Mouse (Mus musculus) myocyte (in vitro differentiated cells): ENCODE results near the gene Fgd1.

Experiments used
- CEBPB ChIP-seq: IDR thresholded peaks from 2 replicates; pipeline ENCODE4 v1.6.1; 2011; ENCODE audit warnings: mild to moderate bottlenecking, moderate library complexity; ENCODE audit not compliant: poor library complexity, insufficient read depth, severe bottlenecking
- E2F4 ChIP-seq: IDR thresholded peaks from one replicate; pipeline ENCODE4 v1.6.1; 2011; ENCODE audit warnings: mild to moderate bottlenecking, control low read depth, moderate library complexity; ENCODE audit not compliant: insufficient read depth
- MAX ChIP-seq: IDR thresholded peaks from one replicate; pipeline ENCODE4 v1.6.1; 2011; ENCODE audit warnings: low read depth, mild to moderate bottlenecking, control low read depth
- MYOD1 ChIP-seq, 3 experiments: IDR thresholded peaks; one replicate each; pipeline ENCODE4 v1.6.1; 2011; ENCODE audit warnings: control low read depth in 2 of 3, low read depth in 2 of 3, mild to moderate bottlenecking in 2 of 3, moderate library complexity in 1 of 3; ENCODE audit not compliant: insufficient read length in 2 of 3, control insufficient read depth in 1 of 3
- MYOG ChIP-seq, 3 experiments: IDR thresholded peaks; one replicate each; pipeline ENCODE4 v1.6.1; 2011; ENCODE audit warnings: control low read depth in 2 of 3, low read depth in 2 of 3, mild to moderate bottlenecking in 2 of 3; ENCODE audit not compliant: insufficient read length in 2 of 3, control insufficient read depth in 1 of 3, insufficient read depth in 1 of 3
- POLR2A ChIP-seq: IDR thresholded peaks from one replicate; pipeline ENCODE4 v1.6.1; 2011; ENCODE audit warnings: low read depth, mild to moderate bottlenecking, control low read depth, moderate library complexity; ENCODE audit not compliant: insufficient read length
- POLR2AphosphoS2 ChIP-seq: IDR thresholded peaks from one replicate; pipeline ENCODE4 v1.6.1; 2011; ENCODE audit warnings: low read depth, control low read depth; ENCODE audit not compliant: insufficient read length
- REST ChIP-seq: IDR thresholded peaks from one replicate; pipeline ENCODE4 v1.6.1; 2011; ENCODE audit warnings: mild to moderate bottlenecking, control low read depth, moderate library complexity; ENCODE audit not compliant: insufficient read depth, insufficient read length
- SRF ChIP-seq: IDR thresholded peaks from one replicate; pipeline ENCODE4 v1.6.1; 2011; ENCODE audit warnings: low read depth; ENCODE audit not compliant: control insufficient read depth, insufficient read length
- TCF12 ChIP-seq: IDR thresholded peaks from one replicate; pipeline ENCODE4 v1.6.1; 2011; ENCODE audit warnings: mild to moderate bottlenecking, control low read depth; ENCODE audit not compliant: poor library complexity, insufficient read depth, severe bottlenecking
- USF1 ChIP-seq: IDR thresholded peaks from one replicate; pipeline ENCODE4 v1.6.1; 2011; ENCODE audit warnings: low read depth, mild to moderate bottlenecking, control low read depth, moderate library complexity

DNA sequence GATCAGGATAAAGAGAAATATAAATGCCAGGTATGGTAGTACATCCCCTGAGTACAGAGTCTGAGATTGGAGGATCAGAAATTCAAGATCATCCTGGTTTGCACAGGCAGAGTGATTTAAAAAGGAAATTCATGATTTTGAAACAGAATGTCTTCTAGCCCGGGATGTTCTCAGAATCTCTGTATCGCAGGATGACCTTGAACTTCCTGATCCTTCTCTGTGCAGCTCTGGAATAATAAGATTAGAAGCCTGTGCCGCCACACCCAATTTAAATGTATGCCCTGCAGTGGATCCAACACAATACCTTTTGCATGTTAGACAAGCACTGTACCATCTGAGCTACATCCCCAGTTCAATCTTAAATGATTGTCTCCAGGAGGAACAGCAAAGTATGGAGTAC lies 27.2 kb upstream of the Fgd1 start:
- TF ChIP-seq POLR2A (no peak), REST (no peak), MYOD1 (IDR thresholded peaks at IDR 0.05; ENCODE audit: control insufficient read depth in 1 of 3, insufficient read length in 2 of 3, low read depth in 2 of 3) (no peak), USF1 (no peak), E2F4 (no peak), SRF (no peak), MAX (no peak), TCF12 (no peak), POLR2AphosphoS2 (no peak), CEBPB (no peak), MYOG (IDR thresholded peaks at IDR 0.05; ENCODE audit: control insufficient read depth in 1 of 3, insufficient read depth in 1 of 3, insufficient read length in 2 of 3, low read depth in 2 of 3) (no peak)
